Mouse (Mus musculus) heart, postnatal 0 days (tissue): ENCODE measurements around the gene Eif2b5.

Experiments used
- CTCF ChIP-seq: IDR thresholded peaks from 2 replicates; pipeline ENCODE4 v1.5.1; 2016; ENCODE audit warnings: antibody characterized with exemption, control low read depth, low read depth
- EP300 ChIP-seq: IDR thresholded peaks from 2 replicates; pipeline ENCODE4 v1.6.1; 2016; ENCODE audit warnings: antibody characterized with exemption, low read depth

GRCm38 (mm10) chr16:20555000-20555399 lies 56.4 kb downstream of the Eif2b5 start:
- no peak for TF ChIP-seq CTCF
- no peak for TF ChIP-seq EP300
